Mouse (Mus musculus): ENCODE data around the gene Gls2.

- TF ChIP-seq MYOG (IDR thresholded peaks at IDR 0.05; ENCODE audit: control insufficient read depth in 1 of 3, insufficient read depth in 1 of 3, insufficient read length in 2 of 3, low read depth in 2 of 3), result no peak
- no peak for TF ChIP-seq E2F4 (IDR thresholded peaks at IDR 0.05; ENCODE audit: insufficient read depth)
- no peak for TF ChIP-seq MYOD1 (IDR thresholded peaks at IDR 0.05; ENCODE audit: control insufficient read depth in 1 of 3, insufficient read length in 2 of 3, low read depth in 2 of 3)
- no peak for TF ChIP-seq TCF12 (IDR thresholded peaks at IDR 0.05; ENCODE audit: insufficient read depth, poor library complexity, severe bottlenecking)
These were observed 36.9 kb downstream of the Gls2 start for GRCm38 (mm10) chr10:128231146-128231545.
